Mouse (Mus musculus) brown adipose tissue, adult 24 weeks (tissue): ENCODE data around the gene Tipin. TPM values are rescaled to one million over a fixed set of nuclear protein-coding genes. Genes with fewer than 3 reads are reported as not detected.

Experiments
- H3K27ac ChIP-seq: fragments of 200-500 bp; replicated peaks from 2 replicates; pipeline ENCODE4 v1.5.1; 2012; ENCODE audit warnings: low read depth, mild to moderate bottlenecking, low read length
- H3K4me1 ChIP-seq: fragments of 200-500 bp; 2 replicates; pipeline ENCODE4 v1.6.1; 2012; ENCODE audit warnings: low read length, mixed read lengths; ENCODE audit not compliant: control insufficient read depth, insufficient read depth, insufficient read length
- H3K4me3 ChIP-seq: fragments of 200-500 bp; 2 replicates; pipeline ENCODE4 v1.5.1; 2012; ENCODE audit warnings: low read depth, mild to moderate bottlenecking, low read length, moderate library complexity; ENCODE audit not compliant: insufficient read depth
- polyA plus RNA-seq: library from polyadenylated mRNA; stranded (reverse); fragments of >200 nt; gene quantifications from 2 replicates; pipeline ENCODE4 v1.2.4, GENCODE M21; 2012; ENCODE audit not compliant: missing spikeins, insufficient read depth, insufficient read length

The Tipin gene
- polyA plus RNA-seq, 1 experiment, result 19.1 TPM

DNA sequence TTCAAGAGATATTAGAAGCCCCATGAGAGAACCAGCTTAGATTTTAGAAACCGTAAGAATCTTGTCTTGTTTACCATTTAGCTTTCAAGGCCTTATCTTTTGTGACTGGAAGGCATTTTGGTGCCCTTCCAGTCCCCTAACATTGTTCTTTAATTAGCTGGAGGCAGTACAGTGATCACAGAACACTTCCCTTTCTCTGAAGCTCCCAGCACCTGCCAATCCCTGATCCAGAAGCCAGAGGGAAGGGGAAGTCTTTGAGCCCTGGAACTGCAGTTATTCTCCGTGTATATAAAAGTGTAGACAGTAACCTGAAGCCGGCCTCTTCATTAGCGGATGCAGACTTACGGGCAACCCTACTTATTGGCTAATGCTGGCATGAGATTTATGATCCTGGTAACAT lies 68.1 kb downstream of the Tipin start:
- no peak overlapping the region for H3K4me3 ChIP-seq
- H3K27ac ChIP-seq, result no peak overlapping the region
- H3K4me1 ChIP-seq, result no peaks in the 10 kb centered on the region

DNA sequence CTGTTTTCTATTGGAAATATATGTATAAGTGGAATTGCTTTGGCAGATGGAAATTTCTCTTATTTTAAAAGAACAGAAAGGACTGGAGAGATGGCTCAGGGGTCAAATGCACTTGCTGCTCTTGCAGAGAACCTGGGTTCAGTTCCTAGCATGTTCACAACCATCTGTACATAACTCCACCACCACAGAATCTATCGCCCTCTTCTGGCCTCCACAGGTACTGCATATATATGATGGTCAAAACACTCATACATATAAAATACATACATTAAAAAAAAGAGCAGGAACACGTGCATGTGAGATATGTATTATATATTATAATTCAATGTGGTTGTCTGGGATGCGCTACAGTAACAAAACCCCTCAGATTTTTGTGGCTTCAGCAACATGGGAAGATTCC lies 69.8 kb downstream of the Tipin start:
- H3K4me3 ChIP-seq, result no peak overlapping the region
- no peaks in the 10 kb centered on the region for H3K4me1 ChIP-seq
- no peak overlapping the region for H3K27ac ChIP-seq

Other genes with a start within 250 kb of the Tipin start
- gene Lctl, start 164.4 kb upstream of the Tipin start, polyA plus RNA-seq, result 57.9 and 76.0 TPM in 2 replicates
- gene Zwilch, start 108.5 kb upstream of the Tipin start, polyA plus RNA-seq, result 2.3 TPM in 1 of 2 replicates, not detected in the other
- gene Rpl4, start 108.2 kb upstream of the Tipin start, polyA plus RNA-seq, result 420 and 430 TPM in 2 replicates
- 62.6 and 69.4 TPM in 2 replicates for gene Snapc5, start 102.3 kb upstream of the Tipin start, polyA plus RNA-seq
- gene Uchl4, start 46.4 kb upstream of the Tipin start, polyA plus RNA-seq, result 3.3 and 7.9 TPM in 2 replicates
- 33.1 and 39.9 TPM in 2 replicates for gene Map2k1, start 27.9 kb upstream of the Tipin start, polyA plus RNA-seq
- gene Dis3l, start 59.7 kb downstream of the Tipin start, polyA plus RNA-seq, result 18.0 and 18.7 TPM in 2 replicates
- not detected in 2 replicates for gene Megf11, start 104.0 kb downstream of the Tipin start, polyA plus RNA-seq